Mouse (Mus musculus): ENCODE data around the gene Hspd1. TPM values are rescaled to one million over a fixed set of nuclear protein-coding genes. Genes with fewer than 3 reads are reported as not detected.

Hspd1 gene
- polyA plus RNA-seq, 1 experiment from 2014 or later: 236 TPM

GRCm38 (mm10) chr1:55053596-55053995 lies 34.4 kb downstream of the Hspd1 start:
- ATAC-seq (ENCODE audit: low read depth): no peak
- H3K27me3 ChIP-seq (ENCODE audit: control insufficient read depth, insufficient read depth, low read depth, low read length): no peaks in the 10 kb centered on the region
- 61% methylated on average over 4 of the region's 4 CpGs for WGBS (ENCODE audit: insufficient replicate concordance)
- H3K36me3 ChIP-seq (ENCODE audit: control insufficient read depth, insufficient read depth): no peaks in the 10 kb centered on the region
- H3K4me2 ChIP-seq (ENCODE audit: low read depth, low read length): peak overlapping the region; percentile 67
- H3K9me3 ChIP-seq (replicated peaks; ENCODE audit: control insufficient read depth, low read length): no peaks in the 10 kb centered on the region
- peak overlapping the region; percentile 98 for H3K27ac ChIP-seq (ENCODE audit: low read length)
- peaks cover 15% of the 10 kb centered on the region for H3K4me1 ChIP-seq (ENCODE audit: control insufficient read depth, low read depth, low read length)
- peak overlapping the region; percentile 81 for H3K9ac ChIP-seq (ENCODE audit: low read depth, low read length)
- H3K4me3 ChIP-seq (ENCODE audit: low read depth, low read length): peak overlapping the region; percentile 86

DNA sequence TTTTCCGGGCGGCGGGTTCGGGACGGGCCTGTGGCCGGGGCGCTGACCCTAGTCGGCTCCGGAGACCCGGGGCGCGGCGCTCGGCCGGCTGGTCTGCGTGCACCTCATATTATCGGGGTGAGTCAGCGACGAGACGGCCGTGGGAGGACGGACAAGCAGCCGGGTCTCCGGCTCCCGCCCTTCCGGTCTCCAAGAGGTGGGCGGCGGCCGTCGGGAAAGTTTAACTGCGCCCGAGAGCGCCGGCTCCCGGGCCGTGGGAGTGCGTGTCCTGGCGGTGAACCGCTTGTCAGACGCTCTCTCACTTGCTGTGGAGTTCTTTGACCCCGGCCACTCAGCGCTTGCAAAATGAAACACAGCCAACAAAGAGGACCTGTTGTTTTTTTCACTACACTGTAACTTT lies 35.0 kb downstream of the Hspd1 start:
- H3K4me3 ChIP-seq (ENCODE audit: low read depth, low read length): peak overlapping the region; percentile 86
- H3K36me3 ChIP-seq (ENCODE audit: control insufficient read depth, insufficient read depth): no peaks in the 10 kb centered on the region
- WGBS (ENCODE audit: insufficient replicate concordance): under 1% methylated on average over 41 of the region's 42 CpGs
- H3K9ac ChIP-seq (ENCODE audit: low read depth, low read length): peak overlapping the region; percentile 81
- peak overlapping the region; percentile 67 for H3K4me2 ChIP-seq (ENCODE audit: low read depth, low read length)
- H3K9me3 ChIP-seq (replicated peaks; ENCODE audit: control insufficient read depth, low read length): no peaks in the 10 kb centered on the region
- H3K27me3 ChIP-seq (ENCODE audit: control insufficient read depth, insufficient read depth, low read depth, low read length): no peaks in the 10 kb centered on the region
- peaks cover 15% of the 10 kb centered on the region for H3K4me1 ChIP-seq (ENCODE audit: control insufficient read depth, low read depth, low read length)
- ATAC-seq (ENCODE audit: low read depth): peak; percentile 77
- H3K27ac ChIP-seq (ENCODE audit: low read length): peak overlapping the region; percentile 98

GRCm38 (mm10) chr1:55052355-55052953 lies 35.6 kb downstream of the Hspd1 start, which contains the start of gene Coq10b:
Gene Coq10b, plus strand, starts transcription at chr1:55052770.
- no peaks in the 10 kb centered on the region for H3K27me3 ChIP-seq (ENCODE audit: control insufficient read depth, insufficient read depth, low read depth, low read length)
- peaks cover 15% of the 10 kb centered on the region for H3K4me1 ChIP-seq (ENCODE audit: control insufficient read depth, low read depth, low read length)
- no peaks in the 10 kb centered on the region for H3K36me3 ChIP-seq (ENCODE audit: control insufficient read depth, insufficient read depth)
- peak within 1 kb of the TSS; percentile 98 for H3K27ac ChIP-seq (ENCODE audit: low read length)
- H3K9me3 ChIP-seq (replicated peaks; ENCODE audit: control insufficient read depth, low read length): no peaks in the 10 kb centered on the region
- H3K4me2 ChIP-seq (ENCODE audit: low read depth, low read length): peak within 1 kb of the TSS; percentile 98
- ATAC-seq (ENCODE audit: low read depth): peak; percentile 98
- H3K9ac ChIP-seq (ENCODE audit: low read depth, low read length): peak within 1 kb of the TSS; percentile 81
- under 1% methylated on average over 46 of the region's 46 CpGs for WGBS (ENCODE audit: insufficient replicate concordance)
- peak within 1 kb of the TSS; percentile 86 for H3K4me3 ChIP-seq (ENCODE audit: low read depth, low read length)

DNA sequence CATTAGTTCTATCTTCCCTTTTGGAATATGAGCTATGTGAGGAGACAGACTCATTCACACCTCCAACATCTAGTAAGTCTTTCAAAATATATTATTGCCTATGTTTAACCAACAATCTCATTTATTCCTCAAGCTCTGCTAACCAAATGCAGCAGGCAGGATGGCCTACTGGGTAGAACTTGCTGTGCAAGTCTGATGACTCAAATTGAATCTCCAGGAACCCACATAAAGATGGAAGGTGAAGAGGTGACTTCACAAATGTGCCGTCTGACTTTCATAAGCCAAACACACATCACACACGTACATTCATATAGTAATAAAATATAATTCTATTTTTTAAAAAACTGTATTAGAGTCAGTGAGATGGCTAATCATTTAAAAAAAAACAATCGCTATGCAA lies 36.4 kb downstream of the Hspd1 start:
- Histone ChIP-seq H3K27me3 (ENCODE audit: control insufficient read depth, insufficient read depth, low read depth, low read length) (no peaks in the 10 kb centered on the region), H3K4me2 (ENCODE audit: low read depth, low read length) (peak overlapping the region; percentile 98), H3K4me1 (ENCODE audit: control insufficient read depth, low read depth, low read length) (peaks cover 15% of the 10 kb centered on the region), H3K9ac (ENCODE audit: low read depth, low read length) (peak overlapping the region; percentile 81), H3K27ac (ENCODE audit: low read length) (peak overlapping the region; percentile 98), H3K4me3 (ENCODE audit: low read depth, low read length) (peak overlapping the region; percentile 86), H3K36me3 (ENCODE audit: control insufficient read depth, insufficient read depth) (no peaks in the 10 kb centered on the region), H3K9me3 (replicated peaks; ENCODE audit: control insufficient read depth, low read length) (no peaks in the 10 kb centered on the region)
- no peak for ATAC-seq (ENCODE audit: low read depth)
- 70% methylated on average over 3 of the region's 3 CpGs for whole genome bisulfite sequencing (ENCODE audit: insufficient replicate concordance)

- Histone ChIP-seq H3K9me3 (replicated peaks; ENCODE audit: control insufficient read depth, low read length) (no peaks in the 10 kb centered on the region), H3K4me2 (ENCODE audit: low read depth, low read length) (no peak overlapping the region), H3K27ac (ENCODE audit: low read length) (no peak overlapping the region), H3K27me3 (ENCODE audit: control insufficient read depth, insufficient read depth, low read depth, low read length) (no peaks in the 10 kb centered on the region), H3K36me3 (ENCODE audit: control insufficient read depth, insufficient read depth) (no peaks in the 10 kb centered on the region), H3K9ac (ENCODE audit: low read depth, low read length) (no peak overlapping the region), H3K4me1 (ENCODE audit: control insufficient read depth, low read depth, low read length) (peaks cover 13% of the 10 kb centered on the region), H3K4me3 (ENCODE audit: low read depth, low read length) (no peak overlapping the region)
- WGBS (ENCODE audit: insufficient replicate concordance): 53% methylated on average over 4 of the region's 4 CpGs
- ATAC-seq (ENCODE audit: low read depth): no peak
Measured at GRCm38 (mm10) chr1:55048841-55049587, 39.0 kb downstream of the Hspd1 start.

DNA sequence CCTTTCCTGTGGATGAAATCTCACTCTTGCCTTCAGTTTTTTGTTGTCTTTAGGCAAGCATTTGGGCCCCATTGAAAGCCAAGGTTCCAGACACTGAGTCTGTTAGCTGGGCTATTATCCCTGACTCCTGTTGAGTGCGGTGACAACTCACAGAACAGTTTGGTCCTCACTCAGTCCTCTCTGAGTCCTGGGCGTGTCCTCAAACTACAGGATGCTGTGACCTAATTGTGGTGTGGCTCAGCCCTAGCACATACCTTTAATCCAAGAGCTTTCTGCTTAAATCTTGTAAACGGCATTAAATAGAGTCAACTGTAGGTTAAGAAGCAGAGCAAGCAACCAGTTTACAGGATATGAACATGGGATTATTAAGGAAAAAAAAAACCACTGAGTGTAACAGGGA lies 44.9 kb downstream of the Hspd1 start:
- ATAC-seq (ENCODE audit: low read depth): no peak
- Histone ChIP-seq H3K4me3 (ENCODE audit: low read depth, low read length) (no peak overlapping the region), H3K36me3 (ENCODE audit: control insufficient read depth, insufficient read depth) (no peaks in the 10 kb centered on the region), H3K9ac (ENCODE audit: low read depth, low read length) (no peak overlapping the region), H3K4me2 (ENCODE audit: low read depth, low read length) (no peak overlapping the region), H3K4me1 (ENCODE audit: control insufficient read depth, low read depth, low read length) (no peaks in the 10 kb centered on the region), H3K27me3 (ENCODE audit: control insufficient read depth, insufficient read depth, low read depth, low read length) (no peaks in the 10 kb centered on the region), H3K27ac (ENCODE audit: low read length) (no peak overlapping the region), H3K9me3 (replicated peaks; ENCODE audit: control insufficient read depth, low read length) (peaks cover 3% of the 10 kb centered on the region; the same call in 1 of the 2 replicates)
- 54% methylated on average over 3 of the region's 3 CpGs for WGBS (ENCODE audit: insufficient replicate concordance)

GRCm38 (mm10) chr1:55042246-55042645 lies 45.8 kb downstream of the Hspd1 start:
- H3K4me3 ChIP-seq (ENCODE audit: low read depth, low read length): no peak overlapping the region
- H3K4me2 ChIP-seq (ENCODE audit: low read depth, low read length): no peak overlapping the region
- H3K9ac ChIP-seq (ENCODE audit: low read depth, low read length): no peak overlapping the region
- 43% methylated on average over 1 of the region's 1 CpGs for WGBS (ENCODE audit: insufficient replicate concordance)
- ATAC-seq (ENCODE audit: low read depth): no peak
- H3K9me3 ChIP-seq (replicated peaks; ENCODE audit: control insufficient read depth, low read length): peaks cover 3% of the 10 kb centered on the region; the same call in 1 of the 2 replicates
- H3K27me3 ChIP-seq (ENCODE audit: control insufficient read depth, insufficient read depth, low read depth, low read length): no peaks in the 10 kb centered on the region
- H3K4me1 ChIP-seq (ENCODE audit: control insufficient read depth, low read depth, low read length): no peaks in the 10 kb centered on the region
- H3K36me3 ChIP-seq (ENCODE audit: control insufficient read depth, insufficient read depth): no peaks in the 10 kb centered on the region
- H3K27ac ChIP-seq (ENCODE audit: low read length): no peak overlapping the region

GRCm38 (mm10) chr1:55041691-55042090 lies 46.4 kb downstream of the Hspd1 start:
- H3K4me3 ChIP-seq (ENCODE audit: low read depth, low read length): no peak overlapping the region
- H3K27ac ChIP-seq (ENCODE audit: low read length): no peak overlapping the region
- H3K27me3 ChIP-seq (ENCODE audit: control insufficient read depth, insufficient read depth, low read depth, low read length): no peaks in the 10 kb centered on the region
- no peak overlapping the region for H3K9ac ChIP-seq (ENCODE audit: low read depth, low read length)
- H3K36me3 ChIP-seq (ENCODE audit: control insufficient read depth, insufficient read depth): no peaks in the 10 kb centered on the region
- peaks cover 3% of the 10 kb centered on the region; the same call in 1 of the 2 replicates for H3K9me3 ChIP-seq (replicated peaks; ENCODE audit: control insufficient read depth, low read length)
- ATAC-seq (ENCODE audit: low read depth): peak; percentile 67
- H3K4me2 ChIP-seq (ENCODE audit: low read depth, low read length): no peak overlapping the region
- no peaks in the 10 kb centered on the region for H3K4me1 ChIP-seq (ENCODE audit: control insufficient read depth, low read depth, low read length)
- WGBS (ENCODE audit: insufficient replicate concordance): 68% methylated on average over 4 of the region's 4 CpGs

DNA sequence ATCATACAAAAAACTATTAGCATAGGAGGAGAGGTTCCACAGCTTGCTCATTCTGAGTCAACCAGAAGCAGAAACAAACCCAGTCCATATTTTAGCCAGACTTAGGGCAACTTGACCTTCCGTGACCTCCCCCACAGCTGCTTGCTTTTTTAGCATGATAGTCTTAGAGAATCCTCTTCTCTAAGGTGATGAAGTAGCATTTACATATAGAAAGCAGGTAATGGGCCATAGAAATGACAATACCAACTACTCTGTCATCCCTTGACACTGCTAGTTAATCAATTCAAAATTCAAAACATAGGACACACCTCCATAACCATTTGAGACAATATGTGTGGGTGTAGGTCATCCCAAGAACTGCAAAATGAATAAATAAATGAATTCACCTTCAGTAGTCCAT lies 48.1 kb downstream of the Hspd1 start:
- no peak overlapping the region for H3K4me2 ChIP-seq (ENCODE audit: low read depth, low read length)
- 86% methylated on average over 1 of the region's 1 CpGs for WGBS (ENCODE audit: insufficient replicate concordance)
- no peak overlapping the region for H3K4me3 ChIP-seq (ENCODE audit: low read depth, low read length)
- H3K9ac ChIP-seq (ENCODE audit: low read depth, low read length): no peak overlapping the region
- H3K27me3 ChIP-seq (ENCODE audit: control insufficient read depth, insufficient read depth, low read depth, low read length): no peaks in the 10 kb centered on the region
- no peaks in the 10 kb centered on the region for H3K36me3 ChIP-seq (ENCODE audit: control insufficient read depth, insufficient read depth)
- ATAC-seq (ENCODE audit: low read depth): no peak
- H3K9me3 ChIP-seq (replicated peaks; ENCODE audit: control insufficient read depth, low read length): peaks cover 3% of the 10 kb centered on the region; the same call in 1 of the 2 replicates
- no peak overlapping the region for H3K27ac ChIP-seq (ENCODE audit: low read length)
- no peaks in the 10 kb centered on the region for H3K4me1 ChIP-seq (ENCODE audit: control insufficient read depth, low read depth, low read length)

All from liver, embryonic 16.5 days (tissue).